Mouse (Mus musculus): ENCODE measurements around the gene Syce1. TPM values are rescaled to one million over a fixed set of nuclear protein-coding genes. Genes with fewer than 3 reads are reported as not detected.
"Not testable (repeated sequence)": the region's sequence is repeated elsewhere in the genome, so short reads cannot be mapped to it uniquely, and the experiment has no call there.

Syce1 gene
- total RNA-seq, 1 experiment from 2014 or later, result not detected

DNA sequence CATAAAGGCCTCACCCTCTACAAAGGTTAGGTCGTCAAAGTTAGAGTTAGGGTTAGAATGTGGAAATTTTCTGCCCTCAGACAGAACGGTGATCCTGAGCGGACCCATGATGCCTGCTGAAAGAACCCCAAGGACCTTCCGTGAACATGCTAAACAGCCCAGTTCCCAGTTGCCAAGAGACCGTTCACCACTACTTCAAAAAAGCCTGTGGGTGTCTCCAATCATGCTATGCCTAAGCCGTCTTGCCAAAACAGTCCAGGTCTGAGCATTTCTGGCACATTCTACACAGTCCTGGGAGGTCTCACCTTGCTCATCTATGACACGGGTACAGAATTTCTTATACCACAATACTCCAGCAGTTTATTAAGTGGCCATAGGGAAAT, 392 bp upstream of the Syce1 start:
- ATAC-seq (ENCODE audit: extremely low read depth, insufficient number of reproducible peaks, low FRiP score, poor library complexity, severe bottlenecking), result no peak

DNA sequence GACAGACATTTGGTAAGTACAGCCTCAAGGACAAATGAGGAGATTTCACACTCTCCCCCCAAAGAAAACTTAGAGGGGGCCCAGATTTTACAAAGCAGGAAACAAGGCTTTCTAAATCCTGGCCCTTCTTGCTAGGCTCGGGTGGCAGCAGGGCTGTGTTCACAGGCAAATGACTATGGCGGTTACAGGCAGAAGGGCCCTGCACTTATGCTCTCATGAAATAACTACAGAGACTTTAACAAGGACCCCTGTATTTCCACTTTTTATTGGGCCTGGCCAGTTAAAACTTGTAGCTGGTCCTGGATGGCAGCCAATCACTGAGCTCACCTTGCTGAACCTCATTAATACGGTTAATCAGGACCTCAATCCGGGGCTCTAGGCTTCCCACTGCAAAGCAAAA, 7.1 kb downstream of the Syce1 start:
- ATAC-seq (ENCODE audit: extremely low read depth, insufficient number of reproducible peaks, low FRiP score, poor library complexity, severe bottlenecking), result no peak

DNA sequence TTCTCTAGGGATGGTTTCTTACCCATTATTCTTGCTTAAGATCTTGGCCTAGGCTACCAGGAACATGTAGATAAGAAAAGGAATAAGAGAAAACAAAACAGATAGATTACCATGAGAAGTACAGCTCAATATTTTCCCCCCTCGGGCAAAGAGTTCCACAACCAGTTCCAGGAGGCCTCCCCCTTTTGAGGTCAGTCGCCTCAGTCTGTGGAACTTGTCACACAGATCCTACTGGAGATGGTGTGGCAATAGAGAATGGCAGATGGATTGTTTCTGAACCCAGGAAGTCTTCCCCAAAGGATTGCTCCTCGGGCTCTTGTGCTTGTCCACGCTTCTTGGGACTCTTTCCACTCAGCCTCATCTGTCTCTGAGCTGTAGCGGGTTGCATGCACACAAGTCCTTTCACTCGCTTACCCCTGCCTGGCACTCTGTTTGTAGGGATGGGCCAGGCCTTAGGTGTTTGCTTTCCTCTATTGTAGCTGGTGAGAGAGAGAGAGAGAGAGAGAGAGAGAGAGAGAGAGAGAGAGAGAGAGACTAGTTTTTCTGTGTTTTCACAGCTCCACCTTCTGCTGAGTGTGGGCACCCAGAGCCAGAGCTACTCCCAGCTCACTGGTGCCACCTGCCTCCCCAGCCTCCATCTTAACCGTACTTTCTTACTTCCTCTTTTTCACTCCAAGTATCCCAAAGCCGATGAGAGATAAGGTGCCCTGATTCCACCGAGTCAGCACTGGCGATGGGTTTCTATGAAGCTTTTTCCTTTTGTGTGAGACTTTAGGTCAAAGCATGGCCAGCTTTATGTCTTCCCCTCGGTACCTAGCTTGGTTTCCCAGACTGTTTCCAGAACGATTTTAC, 21.5 kb downstream of the Syce1 start:
- no peak for ATAC-seq (ENCODE audit: extremely low read depth, insufficient number of reproducible peaks, low FRiP score, poor library complexity, severe bottlenecking)

DNA sequence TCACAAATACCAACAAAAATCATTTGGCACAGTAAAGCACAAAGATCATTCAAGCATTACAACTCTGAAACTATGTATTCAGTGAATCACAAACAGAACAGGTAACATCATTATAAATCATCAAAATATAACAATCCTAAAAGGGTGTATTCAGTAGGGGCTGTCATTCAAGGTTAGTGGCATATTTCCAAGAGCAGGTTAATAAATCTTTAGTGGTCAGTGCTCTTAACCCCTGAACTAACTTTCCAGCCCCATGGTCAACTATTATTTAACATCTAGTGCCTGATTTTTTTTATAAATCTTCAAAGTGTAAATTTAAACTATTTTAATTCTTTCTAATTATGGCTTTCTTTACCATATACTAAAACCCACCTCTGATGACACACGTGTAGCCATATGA, 22.3 kb downstream of the Syce1 start:
- ATAC-seq (ENCODE audit: extremely low read depth, insufficient number of reproducible peaks, low FRiP score, poor library complexity, severe bottlenecking), result not testable (repeated sequence)

DNA sequence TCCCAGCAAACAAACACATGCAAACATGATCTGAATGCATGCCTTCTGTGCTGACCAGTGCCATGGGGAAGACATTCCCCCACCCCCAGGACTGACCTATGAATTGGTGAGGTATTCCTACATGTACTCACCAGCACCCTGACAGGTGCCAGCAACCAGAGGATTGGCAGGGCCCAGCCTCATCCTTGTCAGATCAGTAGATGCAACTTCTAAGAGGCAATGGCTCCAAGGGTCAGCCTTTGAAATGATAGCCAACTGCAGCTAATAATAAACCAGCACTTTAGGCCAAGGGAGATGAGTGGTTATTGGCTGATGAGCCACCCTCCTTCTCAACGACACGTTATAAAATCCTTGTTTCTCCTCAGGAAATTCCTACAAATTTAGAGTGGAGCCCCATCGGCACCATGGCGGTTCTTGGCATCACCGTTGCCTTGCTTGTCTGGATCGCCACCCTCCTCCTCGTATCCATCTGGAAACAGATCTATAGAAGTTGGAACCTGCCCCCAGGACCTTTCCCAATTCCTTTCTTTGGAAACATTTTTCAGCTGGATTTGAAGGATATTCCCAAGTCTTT, 24.1 kb downstream of the Syce1 start, which contains the start of gene Cyp2e1:
Cyp2e1 (plus strand) TSS at position 293 of the 574 bp plus-strand sequence.
- ATAC-seq (ENCODE audit: extremely low read depth, insufficient number of reproducible peaks, low FRiP score, poor library complexity, severe bottlenecking), result no peak

DNA sequence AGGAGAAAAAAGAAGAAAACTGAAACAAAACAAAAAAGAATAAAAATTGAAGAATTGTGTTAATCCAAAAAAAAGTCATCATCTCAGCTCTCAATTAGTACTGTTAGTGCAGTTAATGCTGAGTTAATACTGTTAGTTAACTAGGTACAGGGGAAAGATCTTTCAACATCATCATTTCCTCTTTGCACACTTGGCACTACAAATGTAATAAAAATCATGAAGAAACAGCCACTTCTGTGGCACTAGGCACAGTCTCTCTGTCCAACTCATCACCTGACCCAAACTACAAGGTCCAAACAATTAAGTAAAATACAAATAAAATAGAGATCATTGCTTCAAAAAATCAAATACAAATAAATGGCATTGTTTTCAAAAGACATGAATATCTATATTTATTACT, 27.0 kb downstream of the Syce1 start:
- ATAC-seq (ENCODE audit: extremely low read depth, insufficient number of reproducible peaks, low FRiP score, poor library complexity, severe bottlenecking), result no peak

DNA sequence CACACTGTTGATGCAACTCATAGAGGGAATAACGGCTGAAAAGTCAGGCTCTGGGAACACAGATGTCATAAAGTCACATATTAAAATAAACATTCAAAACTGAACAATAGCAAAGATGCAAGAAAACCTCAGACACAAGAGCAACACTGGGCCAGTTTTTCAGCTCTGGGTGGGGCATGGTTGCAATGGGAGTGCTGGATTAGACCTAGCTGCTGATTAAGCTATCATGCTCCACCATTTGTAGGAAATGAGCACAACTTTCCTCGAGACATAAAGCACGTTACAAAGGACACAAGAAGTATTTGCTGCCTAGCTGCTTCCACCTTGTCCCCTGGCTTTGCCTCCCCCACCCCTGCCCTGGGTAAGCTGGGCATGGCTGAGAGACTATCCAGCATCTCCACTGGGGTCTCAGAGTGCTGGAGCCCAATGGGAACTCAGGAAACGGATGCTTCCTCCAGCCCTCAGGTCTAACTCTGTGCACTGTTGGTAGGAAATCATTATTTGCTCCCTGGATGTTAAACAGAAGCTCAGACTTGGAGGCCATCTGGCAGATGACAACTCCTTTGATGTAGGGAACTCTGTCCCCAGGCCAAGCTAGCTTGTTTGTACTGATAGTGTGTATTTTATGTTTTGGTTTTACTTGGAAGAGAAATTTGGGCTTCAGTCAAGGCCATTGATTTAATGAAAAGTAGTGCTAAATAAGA, 31.3 kb downstream of the Syce1 start:
- ATAC-seq (ENCODE audit: extremely low read depth, insufficient number of reproducible peaks, low FRiP score, poor library complexity, severe bottlenecking), result no peak

DNA sequence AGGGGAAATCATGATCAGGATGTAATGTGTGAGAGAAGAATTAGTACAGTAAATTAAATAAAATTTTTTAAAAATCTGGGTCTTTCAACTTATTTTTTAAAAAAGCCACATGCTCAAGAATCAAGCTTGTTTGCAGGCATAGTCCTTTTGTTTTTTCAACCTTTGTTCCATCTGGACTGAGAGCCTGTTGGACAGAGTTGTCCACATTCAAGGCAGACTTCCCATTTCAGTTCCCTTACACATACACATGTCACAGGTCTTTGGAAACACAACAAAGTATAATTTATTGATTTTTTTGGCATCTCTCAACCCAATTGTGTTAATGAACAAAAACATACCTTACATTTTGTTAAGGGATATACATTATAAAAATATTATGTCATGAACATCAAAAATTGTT, 33.1 kb downstream of the Syce1 start:
- no peak for ATAC-seq (ENCODE audit: extremely low read depth, insufficient number of reproducible peaks, low FRiP score, poor library complexity, severe bottlenecking)

DNA sequence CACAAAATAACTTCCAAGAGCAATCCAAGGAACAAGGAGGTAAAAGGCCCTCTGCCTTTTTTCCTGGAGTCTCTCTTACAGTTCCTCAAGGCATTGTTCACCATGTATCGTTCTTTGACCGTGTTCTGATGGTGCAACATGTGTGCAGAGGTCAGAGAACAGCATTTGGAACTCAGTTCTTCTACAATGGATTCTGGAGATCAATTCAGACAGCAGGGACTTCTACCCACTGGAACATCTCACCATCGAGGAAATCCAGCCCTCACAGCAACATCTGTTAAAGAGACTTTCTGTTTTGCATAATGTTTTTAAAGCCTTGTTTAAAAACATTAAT, 38.9 kb downstream of the Syce1 start:
- ATAC-seq (ENCODE audit: extremely low read depth, insufficient number of reproducible peaks, low FRiP score, poor library complexity, severe bottlenecking), result no peak

DNA sequence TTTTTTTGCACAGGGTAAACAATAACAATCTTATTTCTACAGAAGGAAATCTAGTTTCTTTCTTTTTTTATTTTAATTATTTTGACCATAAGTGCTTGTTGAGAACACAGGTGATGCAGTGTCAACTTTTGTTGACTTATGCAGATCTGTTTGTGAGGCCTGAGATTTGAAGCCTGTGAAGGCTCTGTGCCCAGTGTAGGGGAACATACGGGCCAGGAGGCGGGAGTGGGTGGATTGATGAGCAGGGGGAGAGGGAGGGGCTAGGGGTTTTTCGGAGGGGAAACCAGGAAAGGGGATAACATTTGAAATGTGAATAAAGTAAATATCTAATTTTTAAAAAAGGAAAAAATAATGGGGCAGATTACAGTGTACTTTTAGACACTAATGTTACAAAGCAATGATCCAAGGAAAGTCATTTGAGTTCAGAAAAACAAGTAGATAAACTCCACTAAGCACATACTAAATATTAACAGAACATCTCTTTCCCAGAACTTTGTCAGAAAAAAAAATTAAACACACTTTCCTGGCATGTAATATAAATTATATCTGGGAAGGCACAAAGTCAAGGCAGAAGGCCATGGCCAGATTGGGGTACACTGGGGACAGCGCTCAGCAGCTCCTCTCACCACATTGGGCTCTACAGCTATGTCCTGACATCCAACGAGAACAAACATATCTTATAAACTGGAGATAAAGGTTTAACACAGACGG, 39.4 kb downstream of the Syce1 start:
- no peak for ATAC-seq (ENCODE audit: extremely low read depth, insufficient number of reproducible peaks, low FRiP score, poor library complexity, severe bottlenecking)

DNA sequence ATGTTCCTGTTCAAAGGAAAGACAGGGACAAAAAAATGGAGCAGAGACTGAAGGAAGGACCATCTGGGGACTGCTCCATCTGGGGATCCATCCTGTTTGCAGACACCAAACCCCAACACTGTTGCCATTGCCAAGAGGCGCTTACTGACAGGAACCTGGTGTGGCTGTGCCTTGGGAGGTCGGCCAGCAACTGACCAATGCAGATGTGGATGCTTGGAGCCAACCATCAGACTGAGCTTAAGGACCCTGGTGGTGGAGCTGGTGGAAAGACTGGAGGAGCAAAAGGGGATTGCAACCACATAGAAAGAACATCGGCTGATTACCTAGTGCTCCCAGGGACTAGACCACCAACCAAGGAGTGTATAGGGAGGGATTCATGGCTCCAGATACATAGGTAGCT, 40.2 kb downstream of the Syce1 start:
- ATAC-seq (ENCODE audit: extremely low read depth, insufficient number of reproducible peaks, low FRiP score, poor library complexity, severe bottlenecking), result no peak

DNA sequence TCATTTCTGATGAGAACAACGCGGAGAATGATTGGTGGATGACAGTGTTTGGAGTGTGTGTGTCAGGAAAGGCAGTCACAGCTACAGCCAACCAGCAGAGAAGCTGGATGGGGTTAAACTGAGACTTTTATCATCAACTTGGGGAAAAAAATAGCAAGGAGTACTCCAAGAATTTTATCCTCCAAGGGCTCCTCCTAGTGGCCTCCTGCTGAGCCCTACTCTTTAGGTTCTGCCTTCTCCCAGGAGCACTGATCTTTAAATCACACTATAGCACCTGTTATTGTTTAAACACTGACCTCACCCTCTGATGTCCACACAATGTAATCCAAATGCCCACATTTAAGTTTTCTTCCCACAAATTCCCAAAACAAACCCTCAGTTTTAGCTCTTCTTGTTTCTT, 54.5 kb downstream of the Syce1 start:
- ATAC-seq (ENCODE audit: extremely low read depth, insufficient number of reproducible peaks, low FRiP score, poor library complexity, severe bottlenecking), result no peak

Other genes starting within 250 kb of the Syce1 start
- gene Olfr538, start 220.0 kb downstream of the Syce1 start, total RNA-seq (2017), result not detected in 2 replicates
- gene Olfr46, start 186.6 kb downstream of the Syce1 start, total RNA-seq (2017), result 0.35 TPM in 1 of 2 replicates, not detected in the other
- not detected in 2 replicates for gene Olfr61, start 158.9 kb downstream of the Syce1 start, total RNA-seq (2017)
- not detected in 2 replicates for gene Olfr53, start 141.4 kb downstream of the Syce1 start, total RNA-seq (2017)
- gene Olfr539, start 127.9 kb downstream of the Syce1 start, total RNA-seq (2017), result under 0.01 TPM in 1 of 2 replicates, not detected in the other
- not detected in 2 replicates for gene Olfr45, start 105.9 kb downstream of the Syce1 start, total RNA-seq (2017)
- gene Olfr541, start 90.6 kb downstream of the Syce1 start, total RNA-seq (2017), result not detected in 2 replicates
- gene Cyp2e1, start 24.1 kb downstream of the Syce1 start, total RNA-seq (2017), result not detected in 2 replicates
- gene Zfp941, start 34.3 kb upstream of the Syce1 start, total RNA-seq (2017), result not detected in 2 replicates
- not detected in 2 replicates for gene Urah, start 47.2 kb upstream of the Syce1 start, total RNA-seq (2017)
- gene Scgb1c1, start 57.7 kb upstream of the Syce1 start, total RNA-seq (2017), result not detected in 2 replicates
- not detected in 2 replicates for gene Odf3, start 60.0 kb upstream of the Syce1 start, total RNA-seq (2017)
- gene Gm45785, start 68.5 kb upstream of the Syce1 start, total RNA-seq (2017), result not detected in 2 replicates
- gene Ric8a, start 69.1 kb upstream of the Syce1 start, total RNA-seq (2017), result 120 and 128 TPM in 2 replicates
- 28.3 and 47.1 TPM in 2 replicates for gene Bet1l, start 69.7 kb upstream of the Syce1 start, total RNA-seq (2017)
- gene Psmd13, start 94.1 kb upstream of the Syce1 start, total RNA-seq (2017), result 96.6 and 110 TPM in 2 replicates
- gene Sirt3, start 94.5 kb upstream of the Syce1 start, total RNA-seq (2017), result 14.5 and 20.1 TPM in 2 replicates
- not detected in 2 replicates for gene Cox8b, start 112.6 kb upstream of the Syce1 start, total RNA-seq (2017)
- 0.47 TPM in 1 of 2 replicates, not detected in the other for gene Nlrp6, start 133.1 kb upstream of the Syce1 start, total RNA-seq (2017)
- gene Pgghg, start 153.5 kb upstream of the Syce1 start, total RNA-seq (2017), result 15.0 and 17.9 TPM in 2 replicates
- 12.8 and 18.0 TPM in 2 replicates for gene Ifitm5, start 162.4 kb upstream of the Syce1 start, total RNA-seq (2017)
- gene Gm45717, start 168.1 kb upstream of the Syce1 start, total RNA-seq (2017), result not detected in 2 replicates
- gene Ifitm2, start 168.1 kb upstream of the Syce1 start, total RNA-seq (2017), result 514 and 537 TPM in 2 replicates
- 416 and 446 TPM in 2 replicates for gene Ifitm1, start 179.4 kb upstream of the Syce1 start, total RNA-seq (2017)
- gene Ifitm3, start 222.9 kb upstream of the Syce1 start, total RNA-seq (2017), result 187 and 230 TPM in 2 replicates
- 105 and 120 TPM in 2 replicates for gene Ifitm6, start 230.1 kb upstream of the Syce1 start, total RNA-seq (2017)
- gene Gm17387, start 241.3 kb upstream of the Syce1 start, total RNA-seq (2017), result not detected in 2 replicates